Mouse (Mus musculus) cerebellum, postnatal 10 days (tissue): ENCODE measurements around the gene Crybg1.

Experiments
- DNase-seq, 2 experiments: peaks; one replicate each; pipeline ENCODE4 v3.0.0; 2021; ENCODE audit warnings: mixed read lengths in 2 of 2

Gene Crybg1

GRCm38 (mm10) chr10:44148337-44149317, at the start of gene Crybg1:
Crybg1 (minus strand) TSS chr10:44148853.
- peak; percentile 73 to 82 for DNase-seq

GRCm38 (mm10) chr10:44177365-44177764, 28.7 kb upstream of the Crybg1 start:
- DNase-seq, result peak; percentile 4 to 40

- DNase-seq, result no peak
Observed at GRCm38 (mm10) chr10:44176548-44176947, 27.9 kb upstream of the Crybg1 start.

GRCm38 (mm10) chr10:44176120-44176519, 27.5 kb upstream of the Crybg1 start:
- DNase-seq, result no peak

DNA sequence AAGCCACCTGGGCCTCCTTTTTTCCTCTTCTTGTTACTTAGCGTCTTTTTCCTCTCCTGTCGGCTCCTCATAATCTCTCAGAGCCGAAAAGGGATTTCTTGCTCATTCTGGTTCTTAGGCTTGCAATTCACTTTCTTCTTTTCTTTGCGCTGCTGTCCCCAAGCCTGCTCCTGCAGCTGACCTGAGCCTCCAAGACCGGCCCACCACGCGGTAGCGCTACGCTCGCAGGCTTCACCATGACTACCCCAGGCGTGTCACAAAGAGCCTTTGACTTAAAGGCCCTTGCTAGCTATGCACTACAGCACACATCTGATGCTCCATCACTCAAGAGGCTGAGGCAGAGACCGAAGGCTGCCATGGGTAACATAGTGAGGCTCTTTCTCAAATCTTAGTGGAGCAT, 21.5 kb upstream of the Crybg1 start:
- DNase-seq, result no peak

GRCm38 (mm10) chr10:44167061-44167460, 18.4 kb upstream of the Crybg1 start:
- DNase-seq, result peak; percentile 48 to 61

- DNase-seq, result no peak
Observed at GRCm38 (mm10) chr10:44164258-44164975, 15.8 kb upstream of the Crybg1 start.

DNA sequence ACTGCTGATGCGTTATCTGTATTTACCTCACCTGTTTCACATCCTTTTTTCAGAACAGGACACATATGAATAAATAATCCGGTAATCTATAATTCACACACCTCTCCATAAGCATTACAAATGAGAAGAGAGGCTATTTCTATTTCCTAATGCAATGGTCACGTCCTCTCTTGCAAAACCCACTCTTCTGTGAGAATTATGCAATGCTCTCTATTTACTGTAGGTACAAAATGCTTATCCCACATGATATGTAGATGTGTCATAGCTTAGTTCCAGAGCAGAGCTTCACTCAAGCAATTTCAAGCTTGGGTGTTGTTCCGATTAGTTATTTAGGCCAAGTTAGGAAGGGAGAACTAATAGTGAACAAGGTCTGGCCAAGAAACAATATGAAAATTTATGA, 14.4 kb upstream of the Crybg1 start:
- no peak for DNase-seq

DNA sequence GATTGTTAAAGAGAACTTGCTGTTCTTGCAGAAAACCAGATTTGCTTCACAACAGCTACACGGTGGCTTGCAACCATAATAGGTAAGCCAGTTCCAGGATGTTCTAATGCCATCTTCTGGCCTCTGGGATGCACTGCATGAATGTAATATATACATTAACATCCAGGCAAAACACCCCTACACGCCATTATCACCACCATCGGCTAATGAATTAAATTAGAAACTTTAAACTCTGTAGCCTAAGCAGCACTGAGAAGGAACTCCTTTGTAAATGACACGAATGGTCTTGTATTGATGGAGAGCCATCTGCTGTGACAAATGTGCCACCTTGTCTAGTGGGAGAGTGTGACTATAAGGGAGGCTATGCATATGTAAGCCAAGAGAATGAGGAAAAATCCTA, 11.5 kb upstream of the Crybg1 start:
- DNase-seq, result peak; percentile 12 to 13

- DNase-seq, result no peak
Observed at GRCm38 (mm10) chr10:44157489-44157888, 8.8 kb upstream of the Crybg1 start.

GRCm38 (mm10) chr10:44150501-44150900, 1.8 kb upstream of the Crybg1 start:
- no peak for DNase-seq

DNA sequence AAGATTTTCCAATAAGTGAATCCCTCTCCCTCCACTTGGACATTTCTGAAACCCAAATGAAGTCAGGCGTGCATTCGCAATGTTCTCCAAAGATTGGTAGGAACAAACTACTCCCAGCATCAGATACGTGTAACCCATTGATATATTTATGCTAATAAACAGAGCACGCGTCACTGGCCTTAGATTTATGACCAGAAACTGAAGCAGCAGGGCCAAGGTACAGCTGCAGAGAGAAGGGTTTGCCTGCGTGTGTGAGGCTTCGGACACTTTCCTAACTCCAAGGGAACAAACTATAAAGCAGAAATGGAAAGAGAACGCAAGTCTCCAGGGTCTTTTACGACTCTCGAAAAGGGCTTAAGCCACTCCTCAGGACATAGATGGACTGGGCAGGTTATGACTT, 5.3 kb downstream of the Crybg1 start:
- DNase-seq, result no peak

GRCm38 (mm10) chr10:44138137-44138855, 10.4 kb downstream of the Crybg1 start:
- DNase-seq, result peak; percentile 32 to 54

DNA sequence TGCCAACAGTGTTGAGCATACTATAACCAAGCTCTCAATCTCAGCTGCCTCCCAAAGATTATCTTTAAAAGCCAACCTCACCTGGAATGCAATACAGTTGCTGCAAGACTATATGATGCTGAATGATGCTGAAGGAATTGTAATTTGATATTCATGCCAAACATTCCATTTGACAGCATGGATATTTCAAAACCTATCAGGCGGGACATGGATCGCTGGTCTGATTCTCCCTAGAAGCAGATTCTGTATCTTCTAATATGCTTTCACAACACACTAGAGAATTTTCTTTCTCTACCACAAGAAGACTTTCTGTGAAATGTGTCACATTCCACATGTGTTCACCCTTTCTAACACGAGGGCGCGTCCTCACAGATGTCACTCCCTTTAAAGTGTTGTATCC, 22.6 kb downstream of the Crybg1 start:
- DNase-seq, result no peak

DNA sequence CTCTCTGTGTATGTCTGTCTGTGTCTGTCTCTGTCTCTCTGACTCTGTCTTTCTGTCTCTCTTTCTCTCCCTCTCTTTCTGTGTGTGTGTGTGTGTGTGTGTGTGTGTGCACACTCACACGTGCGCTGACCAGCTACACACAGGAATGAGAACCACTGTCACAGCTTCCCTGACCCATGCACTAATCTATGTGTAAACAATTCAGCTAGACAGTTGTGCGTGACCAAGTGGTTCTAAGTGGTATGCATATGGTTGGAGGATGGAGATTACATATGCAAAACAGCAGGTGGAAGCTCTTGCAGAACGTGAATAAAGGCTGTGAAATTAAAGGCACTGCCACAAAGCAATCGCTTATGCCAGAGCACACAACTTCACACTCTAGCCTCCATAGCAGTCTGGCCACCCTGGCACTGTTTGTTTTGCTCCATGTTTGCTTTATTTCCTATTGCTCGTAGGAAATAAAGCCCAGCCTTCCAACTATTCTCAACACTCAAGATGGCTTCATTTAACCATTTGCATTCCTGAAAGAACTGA, 24.2 kb downstream of the Crybg1 start:
- no peak for DNase-seq

GRCm38 (mm10) chr10:44118616-44119015, 30.0 kb downstream of the Crybg1 start:
- no peak for DNase-seq

DNA sequence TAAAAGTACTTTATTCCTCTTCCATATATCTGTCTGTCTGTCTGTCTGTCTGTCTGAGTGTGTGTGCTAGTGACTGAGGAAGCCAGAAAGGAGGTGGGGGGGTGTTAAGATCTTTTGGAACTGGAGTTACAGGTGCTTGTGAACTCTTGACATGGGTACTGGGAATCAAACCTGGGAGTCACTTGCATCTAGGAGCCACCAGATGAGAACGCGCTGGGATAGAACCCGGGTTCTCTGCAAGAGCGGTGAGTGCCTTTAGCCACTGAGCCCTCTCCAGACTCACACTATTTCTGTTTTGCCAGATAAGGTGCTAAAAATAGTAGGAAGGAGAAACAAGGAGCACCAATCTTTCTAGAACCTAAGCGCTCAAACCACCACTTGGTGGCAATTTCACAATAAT, 31.9 kb downstream of the Crybg1 start:
- no peak for DNase-seq

DNA sequence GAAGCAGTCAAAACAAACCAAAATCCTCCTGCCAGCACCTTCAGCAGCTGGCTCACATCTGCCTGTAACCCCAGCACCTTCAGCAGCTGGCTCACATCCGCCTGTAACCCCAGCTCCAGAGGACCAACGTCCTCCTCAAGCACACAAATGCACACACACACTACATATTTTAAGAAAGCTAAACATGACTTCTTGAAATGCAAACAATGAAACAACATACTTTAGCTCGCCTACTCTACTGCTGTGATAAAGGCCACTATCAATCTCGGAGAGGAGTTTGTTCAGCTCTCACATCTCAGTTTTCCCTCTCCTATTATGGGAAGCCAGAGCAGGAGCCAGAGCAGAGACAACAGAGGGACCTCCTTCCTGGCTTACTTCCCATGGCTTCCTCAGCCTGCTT, 34.0 kb downstream of the Crybg1 start:
- no peak for DNase-seq

DNA sequence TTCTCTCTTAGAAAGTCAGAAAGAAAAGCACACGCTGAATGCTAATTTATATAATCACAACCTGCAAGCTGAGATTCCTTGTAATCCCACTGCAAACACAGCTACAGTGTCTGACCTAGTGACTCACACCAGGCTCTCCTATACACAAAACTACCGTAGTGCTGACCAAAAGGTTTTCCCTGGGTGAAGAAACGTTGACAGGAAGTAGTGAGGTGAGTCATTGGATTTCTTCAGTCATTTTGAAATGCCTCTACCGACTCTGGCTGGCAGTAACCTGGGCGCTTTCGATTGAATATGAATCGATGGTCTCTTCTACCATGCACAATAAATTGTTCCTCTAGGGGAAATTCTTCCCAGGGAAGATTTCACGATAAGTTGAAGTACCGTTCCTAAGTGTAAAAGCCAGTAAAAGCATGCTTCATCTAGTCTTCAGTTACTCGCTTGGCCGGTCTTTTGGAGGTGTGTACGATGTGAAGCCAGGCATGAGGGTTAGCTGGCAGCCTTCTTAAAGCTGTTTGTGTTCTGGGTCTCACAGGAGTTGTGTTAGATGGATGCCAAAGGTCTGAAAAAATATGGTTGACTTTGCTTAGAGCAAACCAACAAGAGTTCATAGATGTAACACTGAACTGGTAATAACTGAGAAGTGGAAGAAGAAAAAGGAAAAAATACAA, 36.5 kb downstream of the Crybg1 start:
- peak; percentile 9 to 12 for DNase-seq

GRCm38 (mm10) chr10:44111168-44111567, 37.5 kb downstream of the Crybg1 start:
- no peak for DNase-seq

GRCm38 (mm10) chr10:44110460-44110859, 38.2 kb downstream of the Crybg1 start:
- DNase-seq, result no peak

- no peak for DNase-seq
Observed at GRCm38 (mm10) chr10:44094794-44095193, 53.9 kb downstream of the Crybg1 start.
